In genomic region chr19:24502736-24503421, GRCm38 (mm10) we compare ENCODE assay signal across 24 mouse cellular contexts. TPM values are rescaled to one million over a fixed set of nuclear protein-coding genes. Genes with fewer than 3 reads are reported as not detected.
A peak's percentile ranks its signal among the peaks of the same experiment; 100 is the strongest.
DNase-seq lines count a peak whose midpoint lies in the region; ATAC-seq and TF ChIP-seq lines count a peak whose summit lies in the region.
"Had no signal": no experiment of that assay in that cellular context is flagged by ENCODE, and none has a peak within 500 bp of the region (broad histone marks: within the 10 kb centered on the region; RNA-seq: fewer than 3 reads in every experiment).

No protein-coding gene starts in this region.

- intact Hi-C loops in heart, adult 2 months (cut with DNase I): no loop called here

- TF ChIP-seq POLR2A in heart, adult 2 months (IDR thresholded peaks at IDR 0.05; ENCODE audit: insufficient read depth, low read depth, low read length): no peak

- no peaks in the 10 kb centered on the region for H3K27me3 ChIP-seq in heart, adult 2 months (ENCODE audit: control insufficient read depth, insufficient read depth, low read length)
- H3K27me3 ChIP-seq: embryonic facial prominence, embryonic 15.5 days; forebrain, embryonic 15.5 days; heart, embryonic 15.5 days; hindbrain, embryonic 13.5 days; intestine, embryonic 15.5 days had no signal

- no peak overlapping the region for H3K27ac ChIP-seq in heart, adult 2 months
- H3K27ac ChIP-seq: embryonic facial prominence, embryonic 15.5 days; forebrain, embryonic 10.5 days; forebrain, embryonic 15.5 days; heart, embryonic 15.5 days; hindbrain, embryonic 13.5 days; hindbrain, postnatal 0 days; intestine, embryonic 15.5 days had no signal

- TF ChIP-seq CTCF in heart, adult 2 months (IDR thresholded peaks at IDR 0.05): no peak

- no peak overlapping the region for H3K9ac ChIP-seq in heart, adult 2 months (ENCODE audit: low read depth, low read length)
- H3K9ac ChIP-seq: embryonic facial prominence, embryonic 15.5 days; forebrain, embryonic 15.5 days; heart, embryonic 15.5 days; hindbrain, embryonic 13.5 days; intestine, embryonic 15.5 days had no signal

- 69% methylated on average over 10 of the region's 10 CpGs for WGBS in heart, adult 2 months

- no peaks in the 10 kb centered on the region for H3K36me3 ChIP-seq in heart, adult 2 months (ENCODE audit: control insufficient read depth, insufficient read depth, low read length)
- H3K36me3 ChIP-seq: embryonic facial prominence, embryonic 15.5 days; forebrain, embryonic 10.5 days; forebrain, embryonic 15.5 days; heart, embryonic 15.5 days; hindbrain, embryonic 13.5 days; intestine, embryonic 15.5 days had no signal

- H3K79me2 ChIP-seq in heart, adult 2 months (replicated peaks; ENCODE audit: control insufficient read depth, insufficient read depth, low read length): no peaks in the 10 kb centered on the region

- TF ChIP-seq EP300 in heart, adult 2 months (IDR thresholded peaks at IDR 0.05; ENCODE audit: insufficient read depth, low read depth, low read length): no peak

- 0 out of 2 replicates have a peak, but pooled peaks have one; percentile 49 for ATAC-seq in cerebellum, adult (ENCODE audit: insufficient number of reproducible peaks, low FRiP score, low TSS enrichment)
- ATAC-seq in inflammation-experienced regulatory T-cells, adult 6 months: no peak
- ATAC-seq: activated CD4-positive, CD25-positive, alpha-beta regulatory T cell, adult 4 months; forebrain, embryonic 15.5 days; hindbrain, postnatal 0 days; intestine, embryonic 15.5 days; Patski had no signal

- no peak overlapping the region for H3K4me3 ChIP-seq in heart, adult 2 months
- H3K4me3 ChIP-seq: embryonic facial prominence, embryonic 15.5 days; erythroblast, embryonic 14.5 days; forebrain, embryonic 10.5 days; forebrain, embryonic 15.5 days; heart, embryonic 15.5 days; hindbrain, embryonic 13.5 days; intestine, embryonic 15.5 days had no signal

- H3K4me1 ChIP-seq in heart, adult 2 months (ENCODE audit: control insufficient read depth, insufficient read depth, low read length): no peaks in the 10 kb centered on the region; the same call in 1 of the 2 replicates
- H3K4me1 ChIP-seq: embryonic facial prominence, embryonic 15.5 days; intestine, embryonic 15.5 days had no signal

- no peak for DNase-seq in cerebellum, postnatal 4 days (ENCODE audit: low spot score in 2 of 2)
- DNase-seq in heart, adult 11 months: peak; percentile 44
- DNase-seq in heart, adult 2 months: no peak
- peak; percentile 23 to 25 for DNase-seq in thymus, postnatal 10 days (ENCODE audit: low spot score in 2 of 2)
- DNase-seq in thymus, postnatal 4 days: peak; percentile 28
- no peak for DNase-seq in layer of hippocampus, postnatal 36 days
- DNase-seq: adrenal gland, postnatal 14 days; B cell, adult 2 months; cerebellum, adult 8-10 months; embryo, embryonic 11 days; gastrocnemius, postnatal 14 days; heart, postnatal 14 days had no signal

RNA-seq across cellular contexts. Expression of gene Fam122a, which starts 25.7 kb away (rescaled TPM):
- total RNA-seq in heart, adult 2 months (2021): 10 to 100 TPM; 25.2 to 28.8 TPM
- polyA plus RNA-seq in heart, adult 2 months (2012; rRNA removed): 26.4 and 27.4 TPM in 2 replicates
- 1 to 10 TPM; 3.0 to 5.4 (median 5.1) TPM for polyA plus RNA-seq in inflammation-experienced regulatory T-cells, adult 6 months (2017; shearing (Covaris generic))
- 10 to 100 TPM; 28.1 to 35.2 TPM for total RNA-seq in layer of hippocampus, postnatal 36 days (2021)

RNA-seq across cellular contexts. Expression of gene Pip5k1b, which starts 52.8 kb away (rescaled TPM):
- 10 to 100 TPM; 22.2 to 23.1 TPM for total RNA-seq in heart, adult 2 months (2021)
- polyA plus RNA-seq in heart, adult 2 months (2012; rRNA removed): 14.6 and 24.0 TPM in 2 replicates
- 1 to 10 TPM in 2 of 3 experiments, under 1 TPM in 1; 0.36 to 9.4 (median 6.9) TPM for polyA plus RNA-seq in inflammation-experienced regulatory T-cells, adult 6 months (2017; shearing (Covaris generic))
- 10 to 100 TPM; 68.7 to 78.5 TPM for total RNA-seq in layer of hippocampus, postnatal 36 days (2021)

Comparison
In these comparisons a context has a peak if more than half of its experiments do, and no peak if none do; other contexts are left out.
1. DNase-seq: peak in heart, adult 11 months (single experiment), thymus, postnatal 10 days (2 of 2) and thymus, postnatal 4 days (single experiment); none in cerebellum, postnatal 4 days (0 of 2), heart, adult 2 months (0 of 2) and layer of hippocampus, postnatal 36 days (0 of 2).